Mouse (Mus musculus): ENCODE measurements around the gene Prg3. TPM values are rescaled to one million over a fixed set of nuclear protein-coding genes. Genes with fewer than 3 reads are reported as not detected.

Prg3 gene
- total RNA-seq, 2 experiments from 2014 or later: not detected

GRCm38 (mm10) chr2:85037047-85038026 is 49.3 kb downstream of the Prg3 start, which contains the start of the genes Ssrp1 and P2rx3:
Ssrp1 (plus strand) TSS chr2:85037234.
P2rx3 (minus strand) TSS chr2:85037462.
- intact Hi-C loops (cut with DNase I): loop anchor here (10.0 kb wide), 1 partner anchor 203 kb away; the partner anchor contains the start of gene Slc43a1
- peak; percentile 91 for DNase-seq

- intact Hi-C loops (cut with DNase I): loop anchor here (10.0 kb wide), 1 partner anchor 204 kb away; the partner anchor contains the start of gene Slc43a1
- no peak for DNase-seq
These were observed 50.3 kb downstream of the Prg3 start for GRCm38 (mm10) chr2:85038336-85038735.

Other genes with a start within 250 kb of the Prg3 start
- gene Gm19426, start 244.6 kb upstream of the Prg3 start, total RNA-seq (2021): 1 to 10 TPM; 5.8 to 6.9 TPM
- gene Serping1, start 212.8 kb upstream of the Prg3 start, total RNA-seq (2021): 1 to 10 TPM; 5.6 to 6.2 TPM
- gene Ube2l6, start 189.4 kb upstream of the Prg3 start, total RNA-seq (2021): 1 to 10 TPM; 5.3 to 5.7 TPM
- gene Smtnl1, start 165.6 kb upstream of the Prg3 start, total RNA-seq (2021): not detected
- gene Timm10, start 161.2 kb upstream of the Prg3 start, total RNA-seq (2021): 10 to 100 TPM; 55.5 to 60.4 TPM
- gene Slc43a1, start 149.4 kb upstream of the Prg3 start, total RNA-seq (2021): 1 to 10 TPM in 1 of 2 experiments, under 1 TPM in 1; 0.46 to 1.3 TPM
- gene Rtn4rl2, start 101.5 kb upstream of the Prg3 start, total RNA-seq (2021): 10 to 100 TPM; 59.4 to 61.6 TPM
- 1 to 10 TPM; 3.4 to 5.6 TPM for gene Slc43a3, start 51.6 kb upstream of the Prg3 start, total RNA-seq (2021)
- gene Prg2, start 7.8 kb upstream of the Prg3 start, total RNA-seq (2021): not detected
- gene Ssrp1, start 49.0 kb downstream of the Prg3 start, total RNA-seq (2021): 100 to 1,000 TPM; 146 to 154 TPM
- 1 to 10 TPM; 1.0 to 1.4 TPM for gene P2rx3, start 49.2 kb downstream of the Prg3 start, total RNA-seq (2021)
- gene Tnks1bp1, start 59.8 kb downstream of the Prg3 start, total RNA-seq (2021): 10 to 100 TPM; 80.1 to 91.9 TPM
- gene Aplnr, start 148.0 kb downstream of the Prg3 start, total RNA-seq (2021): 10 to 100 TPM; 27.9 to 28.4 TPM
- gene Lrrc55, start 209.0 kb downstream of the Prg3 start, total RNA-seq (2021): 10 to 100 TPM; 53.3 to 54.1 TPM

Measured in left cerebral cortex, postnatal 4 days (tissue).